Mouse (Mus musculus) adrenal gland, adult (tissue): ENCODE measurements around the gene Ankrd65.
"Not testable (repeated sequence)": the region's sequence is repeated elsewhere in the genome, so short reads cannot be mapped to it uniquely, and the experiment has no call there.

Source experiments
- DNase-seq, 2 experiments: peaks; one replicate each; pipeline ENCODE4 v3.0.0; 2022 to 2023; ENCODE audit warnings: low spot score in 1 of 2; ENCODE audit not compliant: inconsistent age in 2 of 2

Ankrd65 gene

GRCm38 (mm10) chr4:155790021-155790489 is at the start of gene Ankrd65:
Ankrd65 (plus strand) TSS chr4:155790439.
- DNase-seq: no peak

GRCm38 (mm10) chr4:155740681-155741080 is 49.6 kb upstream of the Ankrd65 start:
- not testable (repeated sequence) for DNase-seq

GRCm38 (mm10) chr4:155742684-155743083 is 47.6 kb upstream of the Ankrd65 start:
- no peak for DNase-seq

- no peak for DNase-seq
Measured at GRCm38 (mm10) chr4:155744474-155744873, 45.8 kb upstream of the Ankrd65 start.

GRCm38 (mm10) chr4:155745136-155745535 is 45.1 kb upstream of the Ankrd65 start:
- DNase-seq: no peak

- no peak for DNase-seq
Measured at GRCm38 (mm10) chr4:155746036-155746548, 44.1 kb upstream of the Ankrd65 start.

- DNase-seq: peak in 1 of 2 experiments; percentile 23
Measured at GRCm38 (mm10) chr4:155746575-155747490, 43.4 kb upstream of the Ankrd65 start.

- DNase-seq: peak in 1 of 2 experiments; percentile 16
Measured at GRCm38 (mm10) chr4:155757011-155757410, 33.2 kb upstream of the Ankrd65 start.

- peak in 1 of 2 experiments; percentile 65 for DNase-seq
Measured at GRCm38 (mm10) chr4:155759862-155760612, 30.2 kb upstream of the Ankrd65 start.

- DNase-seq: peak; percentile 98 to 99
Measured at GRCm38 (mm10) chr4:155760613-155761355, 29.5 kb upstream of the Ankrd65 start, which contains the start of gene Atad3a. Atad3a (minus strand) TSS chr4:155761093.

GRCm38 (mm10) chr4:155761356-155762099 is 28.7 kb upstream of the Ankrd65 start:
- DNase-seq: peak in 1 of 2 experiments; percentile 74

- peak; percentile 50 to 77 for DNase-seq
Measured at GRCm38 (mm10) chr4:155762357-155762756, 27.9 kb upstream of the Ankrd65 start.

GRCm38 (mm10) chr4:155769496-155769879 is 20.8 kb upstream of the Ankrd65 start:
- DNase-seq: peak in 1 of 2 experiments; percentile 71

GRCm38 (mm10) chr4:155769880-155770512 is 20.2 kb upstream of the Ankrd65 start:
- peak; percentile 92 to 97 for DNase-seq

- DNase-seq: no peak
Measured at GRCm38 (mm10) chr4:155770626-155771025, 19.6 kb upstream of the Ankrd65 start.

- DNase-seq: no peak
Measured at GRCm38 (mm10) chr4:155771706-155772105, 18.5 kb upstream of the Ankrd65 start.

- DNase-seq: no peak
Measured at GRCm38 (mm10) chr4:155772786-155773185, 17.5 kb upstream of the Ankrd65 start.

GRCm38 (mm10) chr4:155773335-155774078 is 16.7 kb upstream of the Ankrd65 start:
- DNase-seq: no peak

- DNase-seq: peak; percentile 91 to 96
Measured at GRCm38 (mm10) chr4:155774280-155774754, 15.9 kb upstream of the Ankrd65 start, which contains the start of gene Vwa1. Vwa1 (minus strand) TSS chr4:155774698.
